Mouse (Mus musculus): ENCODE data around the gene Rora. TPM values are rescaled to one million over a fixed set of nuclear protein-coding genes. Genes with fewer than 3 reads are reported as not detected.

The Rora gene
- total RNA-seq, 2 experiments from 2014 or later = 43.6 to 48.9 TPM

GRCm38 (mm10) chr9:69299484-69299883 lies 645.9 kb downstream of the Rora start:
- no peak for DNase-seq (ENCODE audit: low spot score in 2 of 2)

- no peak for DNase-seq (ENCODE audit: low spot score in 2 of 2)
Observed at GRCm38 (mm10) chr9:69300296-69300695, 646.7 kb downstream of the Rora start.

- DNase-seq (ENCODE audit: low spot score in 2 of 2) = peak in 1 of 2 experiments; percentile 56
Observed at GRCm38 (mm10) chr9:69301445-69301844, 647.9 kb downstream of the Rora start.

- no peak for DNase-seq (ENCODE audit: low spot score in 2 of 2)
Observed at GRCm38 (mm10) chr9:69301955-69302354, 648.4 kb downstream of the Rora start.

GRCm38 (mm10) chr9:69302846-69303245 lies 649.3 kb downstream of the Rora start:
- DNase-seq (ENCODE audit: low spot score in 2 of 2) = no peak

GRCm38 (mm10) chr9:69303346-69303944 lies 649.9 kb downstream of the Rora start:
- DNase-seq (ENCODE audit: low spot score in 2 of 2) = no peak

GRCm38 (mm10) chr9:69303962-69304361 lies 650.4 kb downstream of the Rora start:
- DNase-seq (ENCODE audit: low spot score in 2 of 2) = no peak

- DNase-seq (ENCODE audit: low spot score in 2 of 2) = no peak
Observed at GRCm38 (mm10) chr9:69304492-69304891, 650.9 kb downstream of the Rora start.

- DNase-seq (ENCODE audit: low spot score in 2 of 2) = no peak
Observed at GRCm38 (mm10) chr9:69304991-69305390, 651.4 kb downstream of the Rora start.

GRCm38 (mm10) chr9:69306734-69307528 lies 653.3 kb downstream of the Rora start:
- DNase-seq (ENCODE audit: low spot score in 2 of 2) = no peak

- no peak for DNase-seq (ENCODE audit: low spot score in 2 of 2)
Observed at GRCm38 (mm10) chr9:69307974-69308373, 654.4 kb downstream of the Rora start.

GRCm38 (mm10) chr9:69310524-69310923 lies 656.9 kb downstream of the Rora start:
- no peak for DNase-seq (ENCODE audit: low spot score in 2 of 2)

- DNase-seq (ENCODE audit: low spot score in 2 of 2) = no peak
Observed at GRCm38 (mm10) chr9:69313297-69313696, 659.7 kb downstream of the Rora start.

- DNase-seq (ENCODE audit: low spot score in 2 of 2) = no peak
Observed at GRCm38 (mm10) chr9:69314451-69315210, 661.0 kb downstream of the Rora start.

- no peak for DNase-seq (ENCODE audit: low spot score in 2 of 2)
Observed at GRCm38 (mm10) chr9:69317527-69318115, 664.0 kb downstream of the Rora start.

- DNase-seq (ENCODE audit: low spot score in 2 of 2) = no peak
Observed at GRCm38 (mm10) chr9:69319434-69319833, 665.8 kb downstream of the Rora start.

GRCm38 (mm10) chr9:69319913-69320634 lies 666.5 kb downstream of the Rora start:
- no peak for DNase-seq (ENCODE audit: low spot score in 2 of 2)

- no peak for DNase-seq (ENCODE audit: low spot score in 2 of 2)
Observed at GRCm38 (mm10) chr9:69320635-69321027, 667.0 kb downstream of the Rora start.

- no peak for DNase-seq (ENCODE audit: low spot score in 2 of 2)
Observed at GRCm38 (mm10) chr9:69321956-69322355, 668.4 kb downstream of the Rora start.

GRCm38 (mm10) chr9:69323831-69324230 lies 670.2 kb downstream of the Rora start:
- DNase-seq (ENCODE audit: low spot score in 2 of 2) = no peak

- DNase-seq (ENCODE audit: low spot score in 2 of 2) = no peak
Observed at GRCm38 (mm10) chr9:69327077-69327476, 673.5 kb downstream of the Rora start.

Measured in gastrocnemius, postnatal 4 days (tissue).